Mouse (Mus musculus) gastrocnemius, postnatal 10 days (tissue): ENCODE results near the gene Chchd6. TPM values are rescaled to one million over a fixed set of nuclear protein-coding genes. Genes with fewer than 3 reads are reported as not detected.

Experiments used
- DNase-seq: peaks from one replicate; pipeline ENCODE4 v3.0.0; 2021; ENCODE audit warnings: mixed read lengths
- total RNA-seq, 2 experiments: library from RNA; stranded (reverse); gene quantifications; 2 replicates each; pipeline ENCODE4 v1.2.3; 2021

Chchd6 gene
- total RNA-seq, 2 experiments from 2014 or later = 5.3 to 5.7 TPM

DNA sequence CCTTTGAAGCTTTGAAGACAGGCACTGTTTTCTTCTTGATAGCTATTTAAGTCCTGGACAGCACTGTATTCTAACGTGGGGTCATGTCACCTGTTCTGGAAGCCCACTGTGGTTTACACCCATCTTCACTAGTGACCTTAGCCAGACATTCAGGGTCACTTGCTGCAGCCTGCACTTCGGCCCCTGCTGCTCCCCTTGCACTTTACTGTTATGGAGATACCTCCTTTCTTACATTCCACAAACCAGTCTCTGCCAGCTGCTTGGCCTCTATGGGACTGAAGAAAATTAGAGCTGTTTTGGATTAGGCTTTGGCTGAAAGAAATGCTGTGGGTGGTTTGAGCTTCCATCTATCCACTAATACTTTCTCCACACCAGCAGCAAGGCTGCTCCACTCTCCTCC, 86.7 kb downstream of the Chchd6 start:
- no peak for DNase-seq

DNA sequence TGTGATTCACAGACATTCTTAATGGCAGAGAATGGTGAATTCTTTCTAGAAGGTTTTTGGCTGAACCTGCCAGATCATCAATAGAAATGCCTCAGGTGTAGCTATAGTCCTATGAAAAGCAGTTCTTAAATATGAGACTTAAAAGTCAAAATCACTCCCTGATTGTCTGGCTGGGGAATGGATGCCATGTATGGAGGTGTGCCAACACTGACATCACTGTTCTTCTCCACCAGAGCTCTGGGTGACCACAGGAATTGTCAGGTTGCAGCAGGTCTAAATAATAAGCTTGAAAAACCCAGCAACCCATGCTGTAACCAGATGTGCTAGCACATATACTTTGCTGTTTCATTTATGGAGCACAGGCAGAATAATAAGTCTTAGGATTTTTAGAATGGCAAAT, 87.2 kb downstream of the Chchd6 start:
- no peak for DNase-seq

DNA sequence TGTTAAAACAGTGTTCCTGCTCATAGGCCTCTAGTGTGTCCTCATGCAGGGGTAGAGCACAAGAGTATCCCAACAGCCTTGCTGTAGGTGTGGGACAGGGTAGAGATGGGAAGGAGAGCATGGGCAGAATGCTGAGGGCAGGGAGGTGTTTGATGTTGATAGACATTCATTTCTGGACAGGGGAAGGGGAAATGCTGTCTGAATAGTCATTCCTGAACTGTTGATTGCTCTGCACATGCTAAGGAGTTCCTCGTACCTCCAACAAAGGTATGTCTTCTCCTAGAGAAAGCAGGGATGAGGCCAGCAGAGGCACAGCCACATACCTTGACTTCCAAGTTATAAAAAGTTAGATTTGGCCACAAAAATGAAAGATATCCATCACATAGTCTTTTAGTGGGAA, 95.5 kb downstream of the Chchd6 start:
- DNase-seq = no peak

DNA sequence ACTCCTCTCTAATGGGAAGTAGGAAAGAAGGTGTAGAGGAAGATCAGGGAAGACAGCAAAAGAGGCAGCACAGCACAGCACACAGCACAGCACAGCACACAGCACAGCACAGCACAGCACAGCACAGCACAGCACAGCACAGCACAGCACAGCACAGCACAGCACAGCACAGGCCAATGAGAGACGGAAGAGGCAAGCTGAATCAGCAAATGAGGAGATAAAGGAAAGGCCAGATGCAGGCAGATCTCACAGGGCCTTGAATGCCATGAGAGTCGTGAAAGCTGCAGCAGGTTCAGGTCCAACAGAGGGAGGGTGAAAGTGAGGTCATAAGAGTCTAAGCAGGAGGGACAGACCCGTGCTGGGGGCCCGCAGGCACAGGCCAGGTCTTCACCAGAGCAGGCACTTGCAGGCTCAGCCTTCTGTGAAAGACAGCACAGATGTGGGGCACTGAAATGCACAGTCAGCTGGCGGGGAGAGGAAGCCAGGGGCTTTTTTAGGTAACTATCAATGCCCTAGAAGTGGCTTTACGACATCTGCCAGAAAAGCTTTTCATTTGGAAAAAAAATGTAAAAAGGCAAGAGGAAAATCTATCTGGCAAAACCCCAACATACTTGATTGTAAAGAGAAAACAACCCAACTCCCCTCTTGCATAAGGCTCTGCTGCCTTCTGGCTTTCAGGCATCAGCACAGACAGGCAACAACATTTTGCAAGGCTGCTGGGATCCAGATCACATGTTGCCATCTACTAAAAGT, 96.5 kb downstream of the Chchd6 start:
- peak; percentile 11 for DNase-seq

DNA sequence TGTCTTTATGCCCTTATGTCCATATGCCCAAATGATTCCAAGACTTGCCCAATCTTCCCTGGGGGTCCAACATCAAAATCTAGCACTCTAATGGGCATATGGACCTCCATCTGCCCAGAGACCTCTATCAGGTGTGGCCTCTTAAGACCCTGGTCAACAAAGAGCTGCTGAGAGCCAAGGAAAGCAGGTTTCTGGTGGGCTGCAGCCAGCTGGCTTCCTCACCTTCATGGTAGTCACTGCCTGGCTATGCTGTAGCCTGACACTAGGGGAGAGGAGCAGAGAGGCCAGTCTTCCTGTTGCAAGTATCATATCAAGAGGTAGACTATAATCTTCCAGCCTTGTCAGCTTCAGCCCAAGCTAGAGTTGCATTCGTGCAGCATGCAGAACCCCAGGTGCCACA, 98.5 kb downstream of the Chchd6 start:
- no peak for DNase-seq

DNA sequence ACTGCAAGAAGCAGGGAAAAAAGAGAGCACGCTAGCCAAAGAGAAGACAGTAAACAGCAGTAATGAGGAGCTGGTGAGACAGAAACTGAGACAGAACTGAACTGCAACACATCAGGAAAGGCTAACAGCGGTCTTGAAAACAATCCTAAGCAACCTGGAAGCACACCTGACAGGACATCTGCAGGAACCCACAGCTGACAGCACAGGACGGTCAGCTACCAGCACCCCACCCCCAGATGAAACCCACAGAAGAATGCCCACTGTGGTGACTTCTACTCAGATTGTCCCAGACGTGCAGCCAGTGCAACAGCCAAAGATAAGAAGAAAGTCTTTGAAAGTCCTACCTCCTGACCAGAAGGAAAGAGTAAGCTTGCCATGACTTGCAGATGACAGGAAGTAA, 103.1 kb downstream of the Chchd6 start:
- no peak for DNase-seq

DNA sequence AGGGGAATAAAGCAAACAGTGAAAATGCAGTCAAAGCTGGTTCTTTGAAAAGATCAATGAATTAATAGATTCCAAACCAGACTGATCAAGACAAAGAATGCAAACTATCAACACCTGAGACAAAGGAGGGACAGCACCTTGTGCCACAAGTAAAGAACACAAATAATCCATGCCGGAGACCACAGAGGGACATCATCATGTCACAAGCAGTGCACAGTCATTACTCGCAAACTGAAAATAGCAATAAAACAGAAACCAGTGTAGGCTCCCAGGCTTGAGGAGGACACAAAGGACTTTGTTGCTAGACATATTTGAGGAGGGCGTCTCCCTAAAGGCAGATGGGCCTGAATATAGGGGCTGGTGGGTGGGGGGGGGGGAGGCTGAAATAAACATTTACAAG, 105.1 kb downstream of the Chchd6 start:
- no peak for DNase-seq

DNA sequence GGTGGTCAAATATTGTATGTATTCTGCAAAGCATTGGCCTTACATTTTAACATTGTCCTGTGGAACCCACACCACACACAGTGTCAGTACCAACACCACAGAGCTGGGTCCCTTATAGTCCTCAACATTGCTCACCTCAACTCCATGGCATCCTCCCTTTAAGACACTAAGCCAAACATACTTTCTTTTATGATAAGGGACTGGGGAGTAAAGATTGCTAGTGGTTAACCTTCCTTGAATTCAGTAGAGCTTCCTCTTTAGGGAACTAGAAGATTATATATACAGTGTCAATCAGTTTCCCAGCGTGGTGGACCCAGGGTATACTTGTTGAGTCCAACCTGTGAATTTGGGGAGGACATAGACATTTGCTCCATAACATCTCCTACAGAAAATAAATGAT, 105.9 kb downstream of the Chchd6 start:
- no peak for DNase-seq

DNA sequence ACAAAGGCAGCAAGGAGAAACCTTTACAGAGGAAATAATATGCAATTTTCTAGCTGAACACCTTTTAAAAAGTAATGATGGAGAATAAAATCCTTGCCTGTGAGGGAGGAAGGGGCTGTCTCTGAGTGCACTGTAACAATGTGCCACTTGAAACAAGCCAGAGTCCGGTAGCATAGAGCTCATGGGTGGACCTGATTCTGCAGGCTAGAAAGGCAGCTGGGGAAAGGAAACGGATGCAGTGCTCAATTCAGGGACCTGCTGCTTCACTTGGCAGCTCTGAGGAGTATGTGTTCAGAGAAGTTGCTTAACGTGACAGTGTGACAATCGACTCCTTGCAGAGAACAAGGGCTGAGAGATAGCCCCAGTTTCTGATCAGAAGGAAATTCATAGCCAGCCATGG, 109.4 kb downstream of the Chchd6 start:
- no peak for DNase-seq

DNA sequence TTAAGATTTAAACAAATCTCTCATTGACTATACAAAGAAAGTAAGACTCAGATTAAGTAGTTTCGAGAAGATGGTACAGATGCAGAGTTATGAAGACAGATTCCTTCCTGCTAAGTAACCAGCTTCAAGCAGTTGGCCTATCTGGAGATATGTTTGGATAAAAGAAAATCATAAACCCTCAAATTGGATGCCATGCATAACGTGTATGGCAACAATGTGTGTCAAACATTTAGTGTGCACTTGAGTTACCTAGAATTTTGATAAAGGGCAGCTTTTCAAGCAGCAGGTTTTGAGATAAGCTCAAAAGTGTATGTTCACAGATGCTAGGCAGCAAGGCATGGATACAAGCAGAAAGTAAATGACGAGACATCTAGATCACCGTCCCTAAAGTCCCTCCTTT, 114.3 kb downstream of the Chchd6 start:
- no peak for DNase-seq

DNA sequence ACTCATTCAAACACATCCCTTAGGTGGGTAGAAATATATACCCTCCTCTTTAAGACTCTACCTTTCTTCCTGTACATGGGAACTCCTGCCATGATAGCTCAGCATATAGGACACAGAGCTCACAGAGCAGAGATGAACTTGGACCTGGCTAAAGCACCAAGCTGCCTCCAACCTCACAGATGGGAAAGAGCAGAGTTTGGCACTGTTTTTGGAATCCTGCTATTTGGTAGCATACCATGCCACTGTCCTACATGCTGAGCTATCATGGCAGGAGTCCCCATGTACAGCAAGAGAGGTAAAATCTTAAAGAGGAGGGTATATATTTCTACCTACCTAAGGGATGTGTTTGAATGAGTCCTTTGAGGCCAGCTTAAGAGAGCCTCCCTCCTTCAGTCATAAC, 127.5 kb downstream of the Chchd6 start:
- no peak for DNase-seq

DNA sequence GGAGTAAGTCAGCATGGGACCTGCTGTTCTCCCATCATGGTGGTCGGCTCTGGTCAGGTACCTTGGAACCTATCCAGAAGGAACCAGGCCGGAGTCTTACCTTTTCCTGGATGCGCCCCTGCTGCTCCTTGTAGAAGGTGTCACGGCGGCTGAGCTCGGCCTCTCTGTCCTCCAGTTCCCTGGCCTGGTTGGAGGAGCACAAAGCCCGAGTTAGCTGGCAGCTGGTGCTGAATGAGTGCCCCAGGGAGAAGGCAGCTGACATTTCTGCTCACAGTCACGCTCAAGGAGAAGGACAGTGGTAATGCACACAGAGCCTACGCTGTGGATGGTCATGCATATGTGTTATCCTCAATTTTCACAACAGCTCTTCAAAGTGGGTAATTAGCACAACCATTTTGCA, 128.2 kb downstream of the Chchd6 start:
- no peak for DNase-seq

DNA sequence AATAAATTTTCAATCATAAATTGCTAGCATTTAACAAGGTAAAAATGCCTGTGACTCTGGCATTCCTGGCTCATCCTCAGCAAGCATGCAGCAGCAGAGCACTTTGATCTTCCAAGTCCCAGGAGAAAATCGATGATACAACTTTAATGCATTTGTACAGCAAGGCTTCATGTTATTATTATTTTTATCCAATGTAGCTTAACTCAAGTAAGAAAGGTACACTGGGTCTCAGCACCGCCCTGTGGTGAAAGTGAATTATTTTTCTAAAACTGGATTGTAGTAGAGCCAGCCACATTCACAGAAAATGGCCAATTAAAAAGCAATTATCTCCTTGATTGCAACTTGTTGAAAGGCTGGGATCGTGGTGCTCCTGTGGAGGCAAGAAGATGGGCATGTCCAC, 128.6 kb downstream of the Chchd6 start:
- no peak for DNase-seq

DNA sequence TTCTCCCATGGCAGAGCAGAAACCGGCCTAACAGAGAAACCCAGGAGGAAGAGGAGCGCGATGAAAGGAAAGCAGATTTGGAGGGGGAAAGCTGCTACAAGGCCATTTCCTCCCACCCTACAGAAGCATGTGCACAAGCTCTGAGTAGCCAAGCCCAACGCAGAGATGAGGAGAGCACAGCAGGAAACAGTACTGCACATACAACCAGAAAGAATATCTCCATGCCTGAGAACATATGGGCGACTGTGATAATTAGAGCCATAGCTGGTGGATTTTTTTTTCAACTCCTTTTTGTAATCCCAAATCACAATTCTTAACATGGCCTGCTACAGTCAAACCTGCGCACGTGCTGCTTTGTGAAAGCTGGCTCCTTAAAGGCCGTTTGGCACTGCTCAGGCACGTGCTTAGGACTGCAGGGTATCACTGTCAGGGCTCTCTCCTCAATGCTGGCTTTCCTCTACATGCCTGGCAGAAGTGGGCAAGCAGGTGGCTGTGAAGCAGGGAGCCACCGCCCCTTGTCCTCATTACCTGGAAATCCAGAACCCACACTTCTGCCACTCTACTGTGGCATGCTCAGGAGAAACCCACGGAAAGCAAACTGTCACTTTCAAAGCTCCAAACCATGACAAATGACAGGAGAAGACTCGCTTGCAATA, 129.3 kb downstream of the Chchd6 start:
- DNase-seq = no peak

DNA sequence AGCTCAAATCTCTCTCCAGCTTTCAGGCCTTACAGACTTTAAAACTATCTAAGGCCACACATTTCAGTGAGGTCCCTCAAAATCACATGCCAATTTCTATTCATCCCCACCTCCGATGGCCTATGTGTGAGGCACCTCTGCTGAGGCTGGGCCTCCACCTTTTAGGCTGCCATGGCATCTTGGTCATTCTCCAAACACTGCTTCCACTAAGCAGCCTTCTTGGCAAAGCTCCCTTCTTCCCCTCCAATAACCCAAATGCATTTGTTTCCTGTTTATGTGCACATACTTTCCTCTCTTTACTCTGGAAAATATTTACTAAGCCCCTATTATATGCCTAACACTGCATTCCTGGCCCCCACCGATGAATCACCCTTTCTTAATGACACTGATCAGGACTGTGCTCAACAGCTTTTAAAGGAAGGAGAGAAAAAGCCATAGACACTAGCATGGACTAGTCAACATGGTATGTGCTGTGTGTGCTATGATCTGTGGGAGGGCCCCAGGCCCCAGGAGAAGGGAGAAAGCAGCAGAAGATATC, 133.2 kb downstream of the Chchd6 start:
- no peak for DNase-seq

DNA sequence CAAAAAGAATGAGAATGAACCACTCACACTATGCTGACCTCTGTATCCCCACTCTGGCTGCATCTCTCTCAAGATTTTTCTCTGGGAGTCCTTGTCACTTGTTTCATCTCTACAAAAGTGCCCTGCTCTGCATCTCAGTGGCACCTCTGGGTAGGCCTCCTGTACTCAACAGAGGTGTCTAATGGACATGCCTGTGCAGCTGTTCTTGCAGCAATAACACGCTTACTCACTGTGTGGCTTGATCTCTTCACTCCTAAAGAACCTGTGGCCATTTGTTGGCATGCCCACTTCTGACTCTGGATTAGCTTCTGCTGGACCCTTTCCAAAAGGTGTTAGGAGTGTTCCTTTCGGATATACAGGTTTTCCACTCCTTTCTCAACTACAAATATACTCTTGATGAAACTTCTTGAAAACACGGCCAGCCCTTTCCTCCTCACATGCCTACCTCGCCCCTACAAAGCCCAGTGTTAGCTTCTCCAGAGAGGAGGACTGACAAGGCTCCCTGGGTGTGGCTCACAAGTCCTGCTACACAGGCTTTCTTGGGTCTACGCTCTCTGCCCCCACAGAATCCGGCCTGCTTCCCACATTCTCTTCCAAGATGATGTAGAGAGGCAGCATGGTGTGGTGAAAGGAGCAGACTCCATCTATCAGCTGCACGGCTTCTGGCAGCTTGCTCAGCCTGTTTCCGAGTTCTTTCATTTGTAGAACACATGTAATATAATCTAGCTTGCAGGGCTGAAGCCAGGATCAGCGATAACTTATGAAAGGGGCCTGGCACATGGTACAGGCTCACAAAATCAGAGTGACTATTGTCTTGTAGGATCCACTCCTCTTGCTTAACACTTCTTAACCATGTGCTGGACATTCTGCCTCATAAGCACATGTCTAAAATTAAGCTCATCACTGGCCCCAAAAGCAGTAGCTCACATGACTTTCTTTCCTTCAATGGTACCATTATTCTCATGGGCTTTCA, 133.9 kb downstream of the Chchd6 start:
- peak; percentile 16 for DNase-seq

DNA sequence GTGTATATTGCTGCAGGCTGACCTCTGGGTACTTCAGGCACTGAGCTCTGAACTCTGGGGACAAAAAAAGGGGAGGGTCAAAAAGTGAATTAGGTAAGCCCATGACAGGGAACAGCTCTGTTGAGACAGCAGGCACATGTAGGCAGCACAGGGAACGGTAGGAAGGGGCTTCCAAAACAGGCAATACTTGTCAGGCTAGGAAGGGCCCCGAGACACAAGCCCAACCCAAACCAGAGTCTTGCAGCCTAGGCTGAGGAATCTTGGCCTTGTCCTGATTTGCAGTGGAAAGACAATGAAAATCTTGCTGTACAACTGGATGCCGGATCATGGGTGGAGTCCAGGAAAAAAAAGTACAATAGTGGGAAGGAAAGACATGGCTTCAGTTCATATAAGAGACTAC, 135.8 kb downstream of the Chchd6 start:
- DNase-seq = no peak

DNA sequence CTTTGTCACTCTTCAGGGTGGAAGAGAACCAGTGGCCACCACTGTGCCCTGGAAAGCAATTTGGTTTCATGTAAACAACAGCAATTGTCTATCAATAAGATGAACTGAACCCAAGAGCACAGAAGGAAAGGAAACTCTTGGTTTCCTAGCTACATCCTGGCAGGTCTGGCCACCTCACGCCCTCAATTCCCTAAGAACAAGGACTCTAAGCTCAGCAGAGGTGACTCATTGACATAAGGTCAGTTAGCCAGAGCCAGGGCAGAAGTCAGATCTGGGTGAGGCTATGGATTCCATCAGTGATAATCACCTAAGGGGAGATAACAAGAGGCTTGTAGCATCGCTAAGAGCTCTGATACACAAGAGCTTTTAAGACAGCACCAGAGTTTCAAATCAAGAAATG, 137.9 kb downstream of the Chchd6 start:
- DNase-seq = no peak

DNA sequence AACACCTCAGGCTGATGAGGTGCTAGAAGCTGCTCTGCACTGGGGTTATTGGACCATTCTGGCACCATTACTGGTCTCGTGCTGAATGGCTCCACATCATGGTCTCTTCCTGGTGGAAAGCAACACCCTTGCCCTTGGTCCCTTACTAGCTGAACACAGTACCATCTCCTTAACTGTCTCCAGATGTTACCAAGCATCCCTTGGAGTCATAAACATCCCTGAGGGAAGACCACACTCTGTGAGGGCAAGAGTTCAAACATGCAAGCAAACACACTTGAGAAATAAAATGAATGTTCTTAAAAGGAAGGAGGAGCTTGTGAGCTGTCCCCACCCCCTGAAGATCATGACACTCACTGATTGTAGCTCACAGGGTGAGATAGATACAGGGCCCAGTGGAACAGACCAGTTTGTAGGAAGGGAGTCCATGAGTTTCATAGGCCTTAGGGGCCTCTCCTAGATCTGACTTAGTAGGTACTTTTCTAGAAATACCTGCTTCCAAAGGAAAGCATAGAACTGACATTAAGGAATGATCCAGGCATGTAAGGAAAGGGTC, 139.0 kb downstream of the Chchd6 start:
- DNase-seq = no peak

DNA sequence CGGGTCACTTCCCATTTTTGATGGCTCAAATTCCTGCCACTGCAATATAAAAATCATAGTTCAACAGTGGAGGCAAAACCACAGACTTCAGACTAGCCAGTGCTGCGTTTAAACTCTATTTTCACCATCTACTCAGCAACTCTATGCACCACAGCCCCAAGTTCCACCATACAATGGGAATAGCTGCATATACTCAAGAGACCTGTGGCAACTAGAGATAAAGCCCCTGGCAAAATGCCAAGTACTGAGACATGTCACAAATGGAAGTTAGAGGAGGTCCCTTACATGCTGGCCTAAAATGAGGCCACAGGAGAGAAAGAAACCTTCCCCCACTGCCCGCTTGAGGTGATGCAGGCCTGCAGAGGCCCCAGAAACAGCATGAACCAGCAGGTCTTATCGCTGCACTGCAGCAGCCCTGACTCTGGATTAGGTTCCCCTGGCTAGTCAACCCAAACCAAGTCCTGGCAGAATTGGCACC, 139.9 kb downstream of the Chchd6 start:
- no peak for DNase-seq

DNA sequence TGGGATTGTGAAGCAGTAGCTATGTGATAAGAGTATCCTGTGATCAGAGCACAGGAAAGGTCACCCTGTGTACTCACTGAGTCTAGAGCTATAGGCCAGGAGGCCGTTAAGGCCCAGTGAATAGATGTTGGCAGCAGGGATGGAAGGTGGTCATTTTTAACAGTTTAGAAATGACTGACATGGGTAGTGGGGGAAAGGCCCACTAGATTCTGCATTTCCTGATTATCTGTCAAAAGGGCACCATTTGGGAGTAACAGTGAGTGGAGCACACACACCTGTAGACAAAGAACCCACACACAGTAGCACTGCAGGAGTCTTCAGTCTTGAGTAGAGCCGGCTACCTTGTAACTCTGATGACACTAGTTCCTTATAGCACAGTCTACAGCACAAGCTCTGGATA, 141.0 kb downstream of the Chchd6 start:
- DNase-seq = no peak

DNA sequence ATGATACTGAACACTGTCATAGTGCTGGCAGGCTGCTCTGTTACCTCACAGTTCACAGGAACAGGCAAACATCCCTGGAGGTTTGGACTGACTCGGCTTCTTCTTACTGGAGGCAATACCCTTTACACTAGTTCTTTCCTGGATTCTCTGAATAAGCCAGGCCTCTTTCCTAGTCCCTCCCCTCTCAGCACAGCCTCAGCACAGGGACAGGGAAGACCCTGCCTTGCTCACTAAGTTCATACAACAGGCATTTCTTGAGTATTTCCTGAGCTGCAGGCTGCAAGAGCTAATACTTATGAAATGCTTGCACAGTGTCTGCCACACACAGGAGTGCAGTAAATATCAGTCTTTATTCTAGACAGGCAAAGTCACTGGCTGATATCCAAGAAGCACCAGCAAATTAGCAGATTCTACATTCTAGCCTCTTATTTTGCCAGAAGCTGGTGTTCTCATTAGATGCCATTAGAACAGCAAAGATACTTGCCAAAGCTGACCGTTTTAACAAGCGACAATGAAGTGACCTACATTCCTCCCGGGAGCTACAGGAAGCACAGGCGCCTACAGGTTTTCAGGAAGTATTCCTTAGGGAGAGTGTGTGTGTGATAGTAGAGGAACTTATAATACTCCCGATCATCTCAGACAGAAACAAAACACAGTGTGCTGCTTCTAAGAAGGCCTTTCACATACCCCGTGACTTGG, 142.3 kb downstream of the Chchd6 start:
- no peak for DNase-seq
